Mouse (Mus musculus): ENCODE data around the gene Cdk5rap3. TPM values are rescaled to one million over a fixed set of nuclear protein-coding genes. Genes with fewer than 3 reads are reported as not detected.

Cdk5rap3 gene
- polyA plus RNA-seq, 1 experiment from 2014 or later: 82.3 TPM

DNA sequence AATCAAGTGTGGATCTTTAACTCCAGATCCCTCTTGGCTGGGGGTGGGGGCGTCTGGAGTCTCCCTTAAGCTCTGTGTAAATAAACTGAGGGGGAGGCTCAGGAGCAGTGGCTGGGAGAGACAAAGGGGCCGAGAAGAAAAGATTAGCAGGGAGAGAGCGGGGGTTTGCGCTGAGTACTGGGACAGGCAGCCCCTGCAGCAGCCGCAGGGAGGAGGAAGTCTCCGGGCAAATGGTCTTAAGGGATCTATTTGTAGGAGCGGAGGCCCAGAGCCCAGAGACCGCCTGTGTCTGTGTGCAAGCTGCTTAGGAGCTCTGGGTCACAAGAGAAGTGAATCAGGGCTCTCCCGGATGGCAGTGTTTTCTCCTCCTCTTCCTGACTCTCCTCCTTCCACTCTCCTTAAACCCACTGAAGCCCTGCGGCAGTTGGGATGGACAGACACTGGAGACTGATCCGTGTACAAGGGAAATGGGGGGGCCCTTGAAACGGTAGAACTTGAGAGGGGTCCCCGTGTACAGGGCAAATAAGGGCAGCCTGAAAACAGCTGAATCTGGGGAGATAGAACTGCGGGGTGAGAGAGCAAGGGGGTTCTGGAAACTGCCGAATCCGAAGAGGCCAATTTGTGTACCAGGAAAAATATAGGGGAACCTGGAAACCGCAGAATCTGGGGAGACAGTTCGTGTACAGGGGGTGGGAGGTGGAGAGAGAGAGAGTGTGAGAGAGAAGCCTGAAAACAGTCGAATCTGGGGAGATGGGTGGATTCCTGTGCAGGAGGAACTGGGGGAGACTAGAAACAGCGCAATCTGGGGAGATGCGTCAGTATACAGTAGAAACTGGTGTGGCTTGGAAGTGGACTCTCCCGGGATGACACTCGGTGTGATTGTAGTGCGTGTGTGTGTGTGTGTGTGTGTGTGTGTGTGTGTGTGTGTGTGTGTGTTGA lies 43.6 kb downstream of the Cdk5rap3 start:
- Histone ChIP-seq H3K9me3 (replicated peaks) (no peaks in the 10 kb centered on the region), H3K4me2 (replicated peaks) (peak overlapping the region; percentile 37), H3K27me3 (0 out of 2 replicates have a peak, but pooled peaks cover 2% of the 10 kb centered on the region), H3K4me1 (peaks cover 37% of the 10 kb centered on the region), H3K27ac (replicated peaks) (peak overlapping the region; percentile 68), H3K36me3 (no peaks in the 10 kb centered on the region), H3K9ac (peak overlapping the region; percentile 9; the same call in 1 of the 2 replicates), H3K4me3 (replicated peaks) (peak overlapping the region; percentile 10; the same call in 1 of the 2 replicates)
- ATAC-seq (ENCODE audit: insufficient number of reproducible peaks, low FRiP score, low TSS enrichment, low read depth): peak; percentile 48; the same call in 1 of the 2 replicates
- WGBS: 9% methylated on average over 24 of the region's 24 CpGs

DNA sequence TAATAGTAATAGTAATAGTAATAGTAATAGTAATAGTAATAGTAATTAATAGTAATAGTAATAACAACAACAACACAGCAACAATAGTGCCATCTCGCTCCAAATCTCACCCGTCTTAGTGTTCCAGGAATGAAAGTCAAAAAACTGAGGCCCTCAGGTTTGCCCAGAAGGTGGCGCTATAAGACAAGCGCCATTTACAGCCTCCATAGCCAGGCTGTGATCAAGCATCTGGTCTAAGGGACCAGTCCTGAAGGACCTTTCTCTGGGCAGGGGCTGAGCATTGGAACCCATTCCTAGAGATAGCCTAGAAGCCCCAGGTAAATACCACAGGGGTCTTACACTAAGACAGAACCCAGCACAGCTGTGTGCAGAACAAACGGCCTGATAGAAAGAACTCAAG lies 49.1 kb downstream of the Cdk5rap3 start:
- H3K27me3 ChIP-seq: no peaks in the 10 kb centered on the region
- no peak for ATAC-seq (ENCODE audit: insufficient number of reproducible peaks, low FRiP score, low TSS enrichment, low read depth)
- H3K27ac ChIP-seq (replicated peaks): no peak overlapping the region
- 7% methylated on average over 5 of the region's 5 CpGs for WGBS
- H3K36me3 ChIP-seq: no peaks in the 10 kb centered on the region
- H3K4me1 ChIP-seq: peaks cover 22% of the 10 kb centered on the region
- no peaks in the 10 kb centered on the region for H3K9me3 ChIP-seq (replicated peaks)
- H3K4me3 ChIP-seq (replicated peaks): no peak overlapping the region
- no peak overlapping the region for H3K9ac ChIP-seq
- H3K4me2 ChIP-seq (replicated peaks): no peak overlapping the region

DNA sequence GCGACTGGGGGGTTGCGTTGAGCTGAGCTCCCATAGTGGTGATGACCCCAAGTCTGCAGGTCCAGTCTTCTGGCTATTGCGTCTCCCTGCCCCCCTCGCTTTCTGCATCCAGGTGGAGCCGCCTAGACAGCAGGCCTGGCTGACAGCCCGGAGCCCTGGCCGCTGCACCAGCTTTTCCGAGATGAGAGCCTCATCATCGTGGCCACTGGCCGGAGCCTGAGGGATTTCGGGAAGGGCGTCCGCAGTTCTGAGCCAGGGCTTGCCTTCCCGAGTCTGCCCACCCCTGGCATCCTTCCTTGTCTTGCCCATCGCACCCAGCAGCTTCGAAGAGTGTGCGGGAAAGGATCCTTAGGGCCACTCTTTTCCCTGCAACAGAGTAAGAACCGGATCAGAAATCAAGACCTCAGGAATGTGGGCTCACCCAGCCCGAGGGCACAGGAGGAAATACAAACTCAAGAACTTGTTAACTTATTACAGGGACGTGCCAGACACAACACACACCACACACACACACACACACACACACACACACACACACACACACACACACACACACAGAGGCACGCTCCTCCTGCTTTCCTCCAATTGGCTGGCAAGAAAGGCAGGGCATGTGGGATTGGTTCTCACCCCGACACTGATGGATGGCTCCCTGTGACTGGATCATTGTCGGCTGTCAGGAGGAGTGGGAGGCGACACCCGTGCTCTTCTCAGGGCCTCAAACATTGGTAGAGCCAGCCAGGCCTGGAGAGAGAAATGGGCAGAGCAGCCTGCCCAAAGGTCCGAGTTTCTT lies 52.9 kb downstream of the Cdk5rap3 start:
- Histone ChIP-seq H3K4me3 (replicated peaks) (peak overlapping the region; percentile 16; the same call in 1 of the 2 replicates), H3K27ac (replicated peaks) (peak overlapping the region; percentile 56)
- no peak for ATAC-seq (ENCODE audit: insufficient number of reproducible peaks, low FRiP score, low TSS enrichment, low read depth)

DNA sequence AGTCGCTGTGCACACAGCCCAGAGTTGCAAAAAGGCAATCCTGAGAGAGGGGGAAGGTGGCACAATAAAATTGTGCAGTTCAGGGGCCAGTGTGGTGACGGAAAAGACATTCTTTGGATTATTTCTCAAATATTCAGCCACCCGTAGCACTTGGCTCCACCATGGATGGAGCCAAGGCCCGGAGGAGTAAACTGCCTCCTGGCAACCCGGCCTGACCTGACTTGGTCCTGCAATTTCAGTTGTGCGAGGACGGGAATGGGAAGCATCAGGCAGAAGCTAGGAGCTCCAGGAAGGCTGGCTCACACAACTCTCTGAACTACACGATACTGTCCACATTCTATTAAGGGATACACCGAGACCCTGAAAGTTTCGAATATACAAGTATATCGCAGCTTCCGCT lies 53.8 kb downstream of the Cdk5rap3 start:
- H3K9me3 ChIP-seq (replicated peaks): no peaks in the 10 kb centered on the region
- 0 out of 2 replicates have a peak, but pooled peaks cover 5% of the 10 kb centered on the region for H3K36me3 ChIP-seq
- no peak overlapping the region for H3K9ac ChIP-seq
- peaks cover 36% of the 10 kb centered on the region for H3K4me1 ChIP-seq
- no peak for ATAC-seq (ENCODE audit: insufficient number of reproducible peaks, low FRiP score, low TSS enrichment, low read depth)
- peak overlapping the region; percentile 91 for H3K4me2 ChIP-seq (replicated peaks)
- peak overlapping the region; percentile 56 for H3K27ac ChIP-seq (replicated peaks)
- WGBS: 62% methylated on average over 12 of the region's 12 CpGs
- no peaks in the 10 kb centered on the region for H3K27me3 ChIP-seq
- no peak overlapping the region for H3K4me3 ChIP-seq (replicated peaks)

More for the DNA sequence above, 52.9 kb downstream of the Cdk5rap3 start:
- no peak overlapping the region for H3K9ac ChIP-seq
- WGBS: 15% methylated on average over 26 of the region's 26 CpGs
- no peaks in the 10 kb centered on the region for H3K9me3 ChIP-seq (replicated peaks)
- H3K27me3 ChIP-seq: no peaks in the 10 kb centered on the region
- peaks cover 36% of the 10 kb centered on the region for H3K4me1 ChIP-seq
- H3K36me3 ChIP-seq: no peaks in the 10 kb centered on the region
- peak overlapping the region; percentile 41 for H3K4me2 ChIP-seq (replicated peaks)

DNA sequence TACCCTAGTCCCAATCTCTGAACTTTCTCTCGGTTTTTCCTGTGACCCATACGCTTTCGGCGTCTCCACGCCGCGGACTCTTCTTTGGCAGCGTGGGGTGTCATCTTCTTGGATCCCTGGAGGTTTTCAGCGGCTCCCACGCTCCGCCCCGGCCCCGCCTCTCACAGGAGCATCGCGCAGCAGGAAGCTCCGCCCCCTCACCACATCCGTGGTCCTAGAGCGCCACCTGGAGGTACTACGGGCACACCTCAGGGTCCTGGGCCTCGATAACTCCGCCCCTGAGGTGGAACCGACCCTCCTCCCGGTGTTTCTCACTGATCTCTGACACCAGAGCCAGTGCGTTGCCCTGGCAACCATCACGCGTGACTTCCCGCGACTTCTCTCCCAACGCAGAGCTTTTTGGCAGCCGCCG lies 54.4 kb downstream of the Cdk5rap3 start:
- WGBS: under 1% methylated on average over 31 of the region's 31 CpGs

DNA sequence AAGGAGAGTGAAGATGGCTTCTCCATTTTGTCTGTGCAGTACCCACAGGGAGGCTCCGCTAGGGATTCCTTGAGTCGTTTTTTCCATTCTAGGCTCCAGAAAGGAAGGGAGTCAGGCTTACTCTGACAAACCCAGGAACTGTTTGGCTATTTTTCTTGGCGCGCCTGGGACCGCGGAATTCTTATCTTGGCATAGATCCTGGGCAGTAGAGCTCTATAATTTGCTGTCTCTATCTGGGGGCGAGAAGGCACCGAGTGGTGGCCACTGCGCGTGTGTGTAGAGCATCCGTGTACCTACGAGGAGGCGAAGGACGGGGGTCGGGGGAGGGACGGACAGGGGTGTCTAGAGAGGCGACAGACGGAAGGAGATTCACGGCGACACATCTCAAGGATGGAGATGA lies 54.9 kb downstream of the Cdk5rap3 start:
- H3K36me3 ChIP-seq: 0 out of 2 replicates have a peak, but pooled peaks cover 12% of the 10 kb centered on the region
- WGBS: under 1% methylated on average over 20 of the region's 20 CpGs
- no peaks in the 10 kb centered on the region for H3K9me3 ChIP-seq (replicated peaks)
- peak; percentile 64 for ATAC-seq (ENCODE audit: insufficient number of reproducible peaks, low FRiP score, low TSS enrichment, low read depth)
- H3K27me3 ChIP-seq: no peaks in the 10 kb centered on the region
- H3K4me2 ChIP-seq (replicated peaks): peak overlapping the region; percentile 91
- H3K4me3 ChIP-seq (replicated peaks): peak overlapping the region; percentile 49
- peak overlapping the region; percentile 83 for H3K27ac ChIP-seq (replicated peaks)
- peaks cover 32% of the 10 kb centered on the region for H3K4me1 ChIP-seq
- no peak overlapping the region for H3K9ac ChIP-seq

More for the DNA sequence above, 54.4 kb downstream of the Cdk5rap3 start:
- Histone ChIP-seq H3K9me3 (replicated peaks) (no peaks in the 10 kb centered on the region), H3K4me2 (replicated peaks) (peak overlapping the region; percentile 91), H3K36me3 (0 out of 2 replicates have a peak, but pooled peaks cover 9% of the 10 kb centered on the region), H3K27ac (replicated peaks) (peak overlapping the region; percentile 83), H3K27me3 (no peaks in the 10 kb centered on the region), H3K4me3 (replicated peaks) (peak overlapping the region; percentile 49), H3K9ac (no peak overlapping the region), H3K4me1 (peaks cover 32% of the 10 kb centered on the region)
- peak; percentile 84 for ATAC-seq (ENCODE audit: insufficient number of reproducible peaks, low FRiP score, low TSS enrichment, low read depth)

DNA sequence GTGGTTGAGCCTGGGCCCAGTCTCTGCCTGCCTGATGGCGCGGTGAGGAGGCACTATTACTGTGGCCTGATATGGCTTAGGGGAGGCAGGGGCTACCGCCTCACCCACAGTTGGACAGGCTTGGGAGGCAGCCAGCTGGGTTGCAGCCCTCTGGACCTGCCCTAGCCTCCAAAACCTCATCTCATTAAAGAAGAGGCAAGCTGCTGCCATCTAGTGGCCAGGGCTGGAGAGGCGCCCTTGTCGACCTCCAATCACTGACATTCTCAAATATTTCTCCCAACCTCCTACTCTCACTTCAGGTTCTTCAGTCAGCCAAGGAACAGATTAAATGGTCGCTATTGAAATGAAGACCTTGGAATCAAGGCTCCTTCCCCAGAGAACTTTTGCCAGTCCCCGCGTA lies 55.7 kb downstream of the Cdk5rap3 start:
- WGBS: 12% methylated on average over 8 of the region's 8 CpGs
- peak overlapping the region; percentile 83 for H3K27ac ChIP-seq (replicated peaks)
- H3K27me3 ChIP-seq: no peaks in the 10 kb centered on the region
- ATAC-seq (ENCODE audit: insufficient number of reproducible peaks, low FRiP score, low TSS enrichment, low read depth): 0 out of 2 replicates have a peak, but pooled peaks have one; percentile 48
- H3K9ac ChIP-seq: no peak overlapping the region
- no peak overlapping the region for H3K4me2 ChIP-seq (replicated peaks)
- no peak overlapping the region for H3K4me3 ChIP-seq (replicated peaks)
- peaks cover 32% of the 10 kb centered on the region for H3K4me1 ChIP-seq
- H3K36me3 ChIP-seq: 0 out of 2 replicates have a peak, but pooled peaks cover 15% of the 10 kb centered on the region
- no peaks in the 10 kb centered on the region for H3K9me3 ChIP-seq (replicated peaks)

DNA sequence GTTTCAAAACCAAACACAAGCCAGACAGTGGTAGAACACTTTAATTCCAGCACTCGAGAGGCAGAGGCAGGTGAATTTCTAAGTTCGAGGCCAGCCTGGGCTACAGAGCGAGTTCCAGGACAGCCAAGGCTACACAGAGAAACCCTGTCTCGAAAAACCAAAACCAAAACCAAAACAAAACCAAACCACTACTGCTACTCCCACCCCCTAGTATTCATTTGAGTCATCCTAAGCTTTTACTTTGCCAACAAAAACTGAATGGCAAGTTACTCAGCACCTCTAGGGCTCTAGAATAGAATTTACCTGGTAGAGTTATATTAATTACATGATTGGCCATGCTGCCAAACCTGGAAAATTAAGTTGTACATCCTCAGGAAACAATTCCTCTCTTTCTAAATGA lies 56.7 kb downstream of the Cdk5rap3 start:
- 0 out of 2 replicates have a peak overlapping the region, but pooled peaks have one; percentile 1 for H3K27ac ChIP-seq (replicated peaks)
- 0 out of 2 replicates have a peak, but pooled peaks cover 19% of the 10 kb centered on the region for H3K36me3 ChIP-seq
- no peak overlapping the region for H3K9ac ChIP-seq
- peaks cover 32% of the 10 kb centered on the region for H3K4me1 ChIP-seq
- H3K4me2 ChIP-seq (replicated peaks): no peak overlapping the region
- WGBS: 77% methylated on average over 4 of the region's 4 CpGs
- no peak overlapping the region for H3K4me3 ChIP-seq (replicated peaks)
- no peaks in the 10 kb centered on the region for H3K27me3 ChIP-seq
- H3K9me3 ChIP-seq (replicated peaks): no peaks in the 10 kb centered on the region
- no peak for ATAC-seq (ENCODE audit: insufficient number of reproducible peaks, low FRiP score, low TSS enrichment, low read depth)

DNA sequence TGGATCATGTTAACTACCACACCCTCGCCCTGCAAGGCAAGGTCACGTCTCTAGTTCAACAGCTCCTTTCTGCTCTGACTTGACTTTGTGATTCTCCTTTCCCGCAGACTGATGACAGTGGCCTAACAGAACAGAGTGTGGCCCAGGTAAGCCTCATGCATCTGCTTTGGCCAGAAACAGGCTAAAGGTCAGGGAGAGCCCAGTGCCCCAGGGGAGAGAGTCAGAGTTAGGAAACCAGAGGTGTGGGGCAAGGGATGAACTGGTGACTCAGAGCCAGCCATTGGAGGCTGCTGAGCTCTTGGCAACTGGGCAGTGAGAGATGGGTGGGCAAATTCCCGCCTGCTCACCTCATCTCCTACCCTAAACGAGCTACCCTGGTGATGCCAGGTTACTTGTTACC lies 58.9 kb downstream of the Cdk5rap3 start:
- peaks cover 31% of the 10 kb centered on the region; the same call in 1 of the 2 replicates for H3K36me3 ChIP-seq
- no peak overlapping the region for H3K4me2 ChIP-seq (replicated peaks)
- H3K4me3 ChIP-seq (replicated peaks): no peak overlapping the region
- H3K27me3 ChIP-seq: no peaks in the 10 kb centered on the region
- 71% methylated on average over 5 of the region's 5 CpGs for WGBS
- H3K9ac ChIP-seq: no peak overlapping the region
- no peak overlapping the region for H3K27ac ChIP-seq (replicated peaks)
- H3K4me1 ChIP-seq: peaks cover 16% of the 10 kb centered on the region
- H3K9me3 ChIP-seq (replicated peaks): no peaks in the 10 kb centered on the region
- ATAC-seq (ENCODE audit: insufficient number of reproducible peaks, low FRiP score, low TSS enrichment, low read depth): no peak
